Mouse (Mus musculus) embryonic facial prominence, embryonic 12.5 days (tissue): ENCODE results near the gene Kirrel3. TPM values are rescaled to one million over a fixed set of nuclear protein-coding genes. Genes with fewer than 3 reads are reported as not detected.

ENCODE experiments used
- ATAC-seq: fragments of 200-750 bp; cut with Nextera tagmentation; 2 replicates; pipeline ENCODE4 v1.8.0; 2017; ENCODE audit not compliant: insufficient number of reproducible peaks, insufficient read depth, low FRiP score, low TSS enrichment
- H3K27ac ChIP-seq: fragments of 300-500 bp; sonication (generic); 2 replicates; pipeline ENCODE4 v1.5.1; 2016; ENCODE audit warnings: mild to moderate bottlenecking
- H3K27me3 ChIP-seq: fragments of 300-500 bp; sonication (generic); 2 replicates; pipeline ENCODE4 v1.6.1; 2016; ENCODE audit warnings: mild to moderate bottlenecking, moderate library complexity
- H3K36me3 ChIP-seq: fragments of 300-500 bp; sonication (generic); 2 replicates; pipeline ENCODE4 v1.6.1; 2016; ENCODE audit warnings: mild to moderate bottlenecking
- H3K4me1 ChIP-seq: fragments of 300-500 bp; sonication (generic); 2 replicates; pipeline ENCODE4 v1.6.1; 2016
- H3K4me2 ChIP-seq: fragments of 300-500 bp; sonication (generic); replicated peaks from 2 replicates; pipeline ENCODE4 v1.6.1; 2016; ENCODE audit warnings: mild to moderate bottlenecking, moderate library complexity
- H3K4me3 ChIP-seq: fragments of 300-500 bp; sonication (generic); 2 replicates; pipeline ENCODE4 v1.5.1; 2016; ENCODE audit warnings: mild to moderate bottlenecking
- H3K9ac ChIP-seq: fragments of 300-500 bp; sonication (generic); 2 replicates; pipeline ENCODE4 v1.6.1; 2016; ENCODE audit warnings: mild to moderate bottlenecking, moderate library complexity
- H3K9me3 ChIP-seq: fragments of 300-500 bp; sonication (generic); 2 replicates; pipeline ENCODE4 v1.6.1; 2016; ENCODE audit warnings: mild to moderate bottlenecking, moderate library complexity
- WGBS: fragments of 180-500 bp; shearing (Covaris S2); methylation state at CpG from one replicate; pipeline ENCODE4 v1.1.7; 2016; 5-methylcytosine and 5-hydroxymethylcytosine counted together
- polyA plus RNA-seq: library from polyadenylated mRNA; unstranded; fragments of >200 nt; fragmentation: Nextera tagmentation; extraction: Ambion mirVana; gene quantifications from 2 replicates; pipeline ENCODE4 v1.2.1, GENCODE M21; 2016

The Kirrel3 gene
- polyA plus RNA-seq, 1 experiment from 2014 or later, result 7.9 TPM

DNA sequence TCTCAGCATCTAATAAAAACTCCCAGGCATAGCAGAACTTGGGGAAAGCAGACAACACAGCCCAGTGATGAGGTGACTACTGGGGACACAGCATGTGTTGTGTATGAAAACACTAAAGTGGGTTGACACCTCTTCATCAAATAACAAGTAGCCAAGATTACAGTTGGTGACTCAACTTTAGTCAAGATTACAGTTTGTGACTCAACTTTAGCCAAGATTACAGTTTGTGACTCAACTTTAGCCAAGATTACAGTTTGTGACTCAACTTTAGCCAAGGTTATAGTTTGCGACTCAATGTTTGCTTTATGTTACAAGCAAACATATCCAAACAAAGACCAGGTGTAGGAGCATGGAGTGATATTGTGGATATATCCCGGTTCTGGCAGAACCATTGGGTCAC, 7.2 kb upstream of the Kirrel3 start:
- Histone ChIP-seq H3K9ac (no peak overlapping the region), H3K9me3 (no peaks in the 10 kb centered on the region), H3K27me3 (no peaks in the 10 kb centered on the region), H3K4me3 (no peak overlapping the region), H3K4me1 (peaks cover 4% of the 10 kb centered on the region; the same call in 1 of the 2 replicates), H3K27ac (no peak overlapping the region), H3K4me2 (no peak overlapping the region), H3K36me3 (no peaks in the 10 kb centered on the region)
- ATAC-seq, result no peak
- WGBS, result 89% methylated on average over 2 of the region's 2 CpGs

DNA sequence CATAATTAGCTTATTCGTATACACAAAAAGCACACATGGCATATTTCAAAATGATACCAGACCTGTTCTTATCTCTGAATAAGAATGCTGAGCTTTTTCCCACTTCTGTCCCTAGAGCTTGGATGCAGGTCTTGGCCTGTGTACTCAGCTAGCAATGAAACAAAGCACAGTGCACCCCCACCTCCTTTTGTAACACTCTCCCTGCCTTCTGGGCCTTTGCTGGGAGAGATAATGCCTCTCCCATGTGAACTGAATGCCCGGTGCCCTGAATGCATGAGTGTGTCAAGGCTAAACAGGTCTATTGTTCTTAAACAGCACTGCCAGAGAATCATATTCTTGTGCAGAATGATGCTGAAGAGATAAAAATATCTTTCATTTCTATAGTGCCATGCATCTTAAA, 2.5 kb upstream of the Kirrel3 start:
- Histone ChIP-seq H3K4me3 (no peak overlapping the region), H3K4me1 (no peaks in the 10 kb centered on the region), H3K9ac (no peak overlapping the region), H3K27me3 (peaks cover 21% of the 10 kb centered on the region), H3K4me2 (no peak overlapping the region), H3K36me3 (no peaks in the 10 kb centered on the region), H3K27ac (no peak overlapping the region), H3K9me3 (no peaks in the 10 kb centered on the region)
- WGBS, result 64% methylated on average over 2 of the region's 2 CpGs
- no peak for ATAC-seq

DNA sequence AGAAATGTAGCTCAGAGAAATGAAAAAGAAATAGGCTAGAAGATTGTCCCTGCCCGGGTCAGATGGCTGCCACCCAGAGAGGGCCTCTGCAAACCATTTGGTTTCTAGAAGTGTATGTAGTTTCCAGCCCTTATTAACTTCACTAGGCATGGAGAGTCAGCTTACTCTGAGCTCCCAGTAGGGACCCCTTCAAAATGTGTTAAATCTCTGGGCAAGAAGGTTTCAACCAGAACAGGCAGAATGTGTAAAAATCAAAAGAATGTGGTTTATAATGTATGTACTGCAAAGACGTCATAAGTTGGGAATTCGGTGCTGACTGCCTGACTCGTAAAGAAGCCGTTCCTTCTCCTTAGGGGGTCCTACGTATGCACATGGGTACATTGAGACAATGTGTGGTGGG, 1.0 kb upstream of the Kirrel3 start:
- Histone ChIP-seq H3K9ac (no peak overlapping the region), H3K4me1 (no peaks in the 10 kb centered on the region), H3K9me3 (no peaks in the 10 kb centered on the region), H3K27me3 (peaks cover 24% of the 10 kb centered on the region), H3K4me2 (no peak overlapping the region), H3K36me3 (no peaks in the 10 kb centered on the region), H3K27ac (no peak overlapping the region), H3K4me3 (no peak overlapping the region)
- WGBS, result 42% methylated on average over 6 of the region's 6 CpGs
- no peak for ATAC-seq

DNA sequence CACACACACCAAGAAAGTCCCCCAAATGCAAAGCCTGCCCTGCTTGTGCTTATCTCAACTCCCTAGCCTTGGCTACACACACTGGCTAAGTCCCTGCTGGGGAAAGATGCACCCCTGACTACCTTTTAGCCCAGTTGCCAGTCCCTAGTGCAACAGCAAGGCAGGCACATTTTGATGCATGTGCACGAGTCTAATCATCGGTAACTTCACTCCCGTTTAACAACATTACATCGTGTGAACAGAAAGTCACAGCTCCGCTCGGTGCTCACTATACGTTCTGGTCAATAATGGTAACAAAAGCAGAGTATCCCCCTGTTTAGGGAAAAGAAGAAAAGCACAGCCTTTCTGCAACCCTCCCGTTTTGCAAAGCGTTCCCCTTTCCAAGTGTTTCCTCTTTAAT, 2.6 kb downstream of the Kirrel3 start:
- no peak overlapping the region for H3K27ac ChIP-seq
- ATAC-seq, result no peak
- H3K4me2 ChIP-seq, result peak overlapping the region; percentile 76
- H3K9me3 ChIP-seq, result no peaks in the 10 kb centered on the region
- WGBS, result under 1% methylated on average over 9 of the region's 9 CpGs
- H3K4me3 ChIP-seq, result peak overlapping the region; percentile 56
- no peaks in the 10 kb centered on the region for H3K4me1 ChIP-seq
- peaks cover 52% of the 10 kb centered on the region for H3K27me3 ChIP-seq
- H3K36me3 ChIP-seq, result no peaks in the 10 kb centered on the region
- H3K9ac ChIP-seq, result 0 out of 2 replicates have a peak overlapping the region, but pooled peaks have one; percentile 2

DNA sequence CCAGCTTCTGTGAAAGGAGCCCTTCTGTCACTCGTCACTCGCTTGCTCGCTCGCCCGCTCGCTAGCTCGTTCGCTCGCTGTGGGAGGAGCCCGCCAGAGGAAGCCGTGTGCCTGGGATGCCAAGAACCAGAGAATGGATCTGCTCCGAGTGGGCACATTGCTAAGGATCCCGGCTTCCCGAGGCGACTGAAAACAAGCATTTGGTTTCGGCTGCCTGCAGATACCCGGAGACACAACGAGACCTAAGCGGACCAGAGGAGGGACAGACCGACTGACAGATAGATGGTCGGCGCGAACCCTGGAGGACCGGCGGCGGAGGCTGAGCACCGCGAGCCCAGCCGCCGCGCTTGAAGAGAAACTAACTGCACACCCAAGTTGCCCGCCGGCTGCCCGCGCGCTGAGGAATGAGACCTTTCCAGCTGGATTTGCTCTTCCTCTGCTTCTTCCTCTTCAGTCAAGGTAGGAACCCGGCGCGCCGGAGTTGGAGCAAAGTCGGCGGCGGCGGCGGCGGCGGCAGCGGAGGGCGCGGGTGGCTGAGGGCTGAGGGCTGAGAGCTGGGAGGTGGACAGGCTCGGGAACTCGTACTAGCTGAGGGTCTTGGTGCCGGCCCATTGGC, 3.1 kb downstream of the Kirrel3 start:
- peak overlapping the region; percentile 76 for H3K4me2 ChIP-seq
- peak overlapping the region; percentile 49 for H3K9ac ChIP-seq
- no peak for ATAC-seq
- H3K36me3 ChIP-seq, result no peaks in the 10 kb centered on the region
- no peaks in the 10 kb centered on the region for H3K9me3 ChIP-seq
- no peaks in the 10 kb centered on the region for H3K4me1 ChIP-seq
- H3K4me3 ChIP-seq, result peak overlapping the region; percentile 56
- WGBS, result 0% methylated on average over 51 of the region's 53 CpGs
- H3K27me3 ChIP-seq, result peaks cover 52% of the 10 kb centered on the region
- 0 out of 2 replicates have a peak overlapping the region, but pooled peaks have one; percentile 6 for H3K27ac ChIP-seq

DNA sequence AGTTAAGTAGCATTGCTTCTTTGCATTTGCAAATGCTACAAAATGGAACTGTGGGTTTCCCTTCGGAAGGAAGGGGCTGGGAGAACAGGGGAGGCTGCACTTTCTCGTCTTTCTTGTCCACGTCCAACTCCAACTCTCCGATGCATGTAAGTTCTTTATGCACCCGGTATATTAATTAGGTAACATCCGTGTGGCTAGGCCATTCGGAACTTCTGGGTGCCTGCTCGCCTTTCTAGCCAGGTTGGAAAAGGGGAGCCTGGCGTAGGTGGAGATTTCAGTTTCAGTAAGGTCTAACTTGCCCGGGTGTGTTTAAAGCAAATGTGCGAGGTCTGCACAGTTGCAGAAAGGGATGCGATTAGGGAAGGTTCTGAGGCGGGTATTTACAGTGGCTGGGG, 3.6 kb downstream of the Kirrel3 start:
- H3K9ac ChIP-seq, result peak overlapping the region; percentile 49
- ATAC-seq, result no peak
- no peak overlapping the region for H3K27ac ChIP-seq
- H3K4me2 ChIP-seq, result peak overlapping the region; percentile 76
- H3K4me1 ChIP-seq, result no peaks in the 10 kb centered on the region
- H3K9me3 ChIP-seq, result no peaks in the 10 kb centered on the region
- under 1% methylated on average over 13 of the region's 13 CpGs for WGBS
- peak overlapping the region; percentile 56 for H3K4me3 ChIP-seq
- H3K27me3 ChIP-seq, result peaks cover 52% of the 10 kb centered on the region
- no peaks in the 10 kb centered on the region for H3K36me3 ChIP-seq

DNA sequence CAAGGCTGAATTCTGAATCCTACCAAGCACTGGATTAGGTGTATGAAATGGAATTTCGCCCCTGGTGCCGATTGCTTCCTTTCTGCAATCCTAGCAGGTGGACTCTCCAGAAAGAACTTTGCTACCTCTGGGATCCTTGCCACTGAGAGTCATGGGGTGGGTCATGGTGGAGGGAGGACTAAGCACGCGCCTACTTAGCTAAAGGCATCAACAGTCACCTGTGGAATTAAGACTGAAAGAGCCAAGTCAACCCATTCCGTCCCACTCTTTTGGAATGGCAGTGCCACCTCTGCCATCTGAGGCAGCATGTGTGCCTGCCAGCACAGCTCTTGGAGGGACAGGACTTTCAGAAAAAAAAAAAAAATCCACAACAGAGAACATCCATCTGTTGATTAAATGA, 4.1 kb downstream of the Kirrel3 start:
- WGBS, result 14% methylated on average over 5 of the region's 5 CpGs
- no peak overlapping the region for H3K9ac ChIP-seq
- peaks cover 52% of the 10 kb centered on the region for H3K27me3 ChIP-seq

DNA sequence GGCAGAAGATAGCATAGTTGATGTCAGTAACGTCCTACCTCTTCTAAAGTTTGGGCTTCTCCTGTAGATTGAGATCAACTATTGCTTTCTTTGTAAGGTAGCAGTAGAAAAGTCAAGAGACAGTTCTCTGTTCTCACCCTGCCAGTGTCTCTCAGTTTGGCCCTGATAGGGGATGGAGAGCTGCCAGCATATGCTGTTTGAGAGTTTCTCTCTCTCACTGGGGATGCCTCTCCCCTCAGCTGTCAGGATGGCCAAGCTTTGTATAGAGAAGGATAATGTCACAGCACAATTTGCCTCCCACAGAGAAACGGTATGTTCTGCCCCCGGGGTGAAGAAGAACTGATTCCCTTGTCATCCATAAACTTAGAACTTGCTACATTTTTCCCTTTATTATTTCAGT, 6.4 kb downstream of the Kirrel3 start:
- peaks cover 43% of the 10 kb centered on the region for H3K27me3 ChIP-seq
- no peaks in the 10 kb centered on the region for H3K4me1 ChIP-seq
- no peak overlapping the region for H3K4me3 ChIP-seq
- H3K9me3 ChIP-seq, result no peaks in the 10 kb centered on the region
- no peak overlapping the region for H3K9ac ChIP-seq
- WGBS, result 52% methylated on average over 3 of the region's 3 CpGs
- no peak overlapping the region for H3K27ac ChIP-seq
- H3K36me3 ChIP-seq, result no peaks in the 10 kb centered on the region
- ATAC-seq, result no peak
- H3K4me2 ChIP-seq, result no peak overlapping the region

More for the DNA sequence above, 4.1 kb downstream of the Kirrel3 start:
- H3K9me3 ChIP-seq, result no peaks in the 10 kb centered on the region
- no peaks in the 10 kb centered on the region for H3K4me1 ChIP-seq
- peak overlapping the region; percentile 76 for H3K4me2 ChIP-seq
- H3K27ac ChIP-seq, result no peak overlapping the region
- no peaks in the 10 kb centered on the region for H3K36me3 ChIP-seq
- H3K4me3 ChIP-seq, result peak overlapping the region; percentile 56
- ATAC-seq, result no peak

DNA sequence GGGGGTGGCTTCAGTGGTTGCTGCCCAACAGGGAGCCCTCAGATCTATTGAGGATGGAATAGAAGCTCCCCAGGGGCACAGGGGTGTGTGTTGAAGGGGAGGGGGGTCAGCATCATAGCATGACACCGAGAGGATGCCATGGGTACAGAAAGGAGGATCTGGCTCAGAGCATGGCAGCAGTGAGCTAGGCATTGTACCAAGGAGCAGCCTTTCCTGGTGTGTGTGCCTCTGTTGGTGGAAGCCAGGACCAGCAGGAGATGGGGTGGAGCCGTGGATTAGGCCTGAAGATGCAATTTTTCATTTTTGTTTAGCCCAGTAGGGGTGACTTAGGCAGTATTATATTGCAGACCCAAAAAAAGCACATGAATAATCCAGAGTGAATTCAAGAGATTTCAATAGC, 7.9 kb downstream of the Kirrel3 start:
- H3K27me3 ChIP-seq, result peaks cover 34% of the 10 kb centered on the region
- ATAC-seq, result no peak

DNA sequence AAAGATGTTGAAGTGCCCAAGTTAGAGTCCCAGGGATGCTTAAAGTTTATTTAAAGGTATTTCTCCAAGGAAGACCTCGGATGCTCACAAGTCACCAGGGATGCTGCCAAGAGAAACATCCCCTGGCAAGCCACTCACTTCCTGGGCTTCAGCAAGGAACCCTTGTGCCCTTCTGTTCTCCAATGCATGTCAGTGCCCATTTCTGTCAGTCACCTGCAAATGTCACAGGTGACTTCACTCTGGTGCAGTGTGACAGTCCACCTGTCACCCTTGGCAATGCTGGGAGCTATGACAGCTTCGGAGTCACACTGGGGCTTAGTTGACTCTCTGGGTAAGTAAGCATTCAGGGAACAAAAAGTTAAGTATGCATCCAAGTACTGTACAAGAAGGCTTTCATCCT, 12.4 kb downstream of the Kirrel3 start:
- WGBS, result 91% methylated on average over 2 of the region's 2 CpGs
- Histone ChIP-seq H3K36me3 (no peaks in the 10 kb centered on the region), H3K9ac (no peak overlapping the region), H3K4me3 (no peak overlapping the region), H3K27ac (no peak overlapping the region), H3K4me2 (no peak overlapping the region), H3K4me1 (no peaks in the 10 kb centered on the region), H3K27me3 (peaks cover 3% of the 10 kb centered on the region; the same call in 1 of the 2 replicates), H3K9me3 (no peaks in the 10 kb centered on the region)
- no peak for ATAC-seq

More for the DNA sequence above, 7.9 kb downstream of the Kirrel3 start:
- Histone ChIP-seq H3K4me1 (no peaks in the 10 kb centered on the region), H3K36me3 (no peaks in the 10 kb centered on the region), H3K4me3 (no peak overlapping the region), H3K27ac (no peak overlapping the region), H3K9ac (no peak overlapping the region), H3K4me2 (no peak overlapping the region), H3K9me3 (no peaks in the 10 kb centered on the region)
- 33% methylated on average over 2 of the region's 2 CpGs for WGBS

DNA sequence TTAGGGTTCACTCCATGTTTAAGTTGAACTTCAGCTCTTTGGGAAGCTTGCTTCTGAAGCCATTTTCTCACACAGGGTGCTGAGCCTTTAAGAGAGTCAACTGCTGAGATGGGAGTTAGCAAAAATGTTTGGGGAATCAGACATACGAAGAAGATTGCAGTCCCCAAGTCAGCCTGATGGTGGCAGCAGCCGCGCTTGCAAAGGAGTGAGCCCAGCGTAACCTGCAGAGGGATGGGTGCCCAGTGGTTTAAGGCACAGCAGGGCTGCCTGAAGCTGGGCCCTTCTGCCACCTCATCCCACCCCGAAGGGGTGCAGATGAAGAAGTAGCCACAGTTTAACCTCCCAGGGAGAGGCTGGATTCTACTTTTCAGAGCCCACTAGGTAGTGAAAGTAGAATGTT, 13.0 kb downstream of the Kirrel3 start:
- H3K4me1 ChIP-seq, result no peaks in the 10 kb centered on the region
- H3K9ac ChIP-seq, result no peak overlapping the region
- 4% methylated on average over 5 of the region's 5 CpGs for WGBS
- no peak overlapping the region for H3K27ac ChIP-seq
- no peak overlapping the region for H3K4me2 ChIP-seq
- H3K36me3 ChIP-seq, result no peaks in the 10 kb centered on the region
- no peak overlapping the region for H3K4me3 ChIP-seq
- peaks cover 3% of the 10 kb centered on the region; the same call in 1 of the 2 replicates for H3K27me3 ChIP-seq
- no peaks in the 10 kb centered on the region for H3K9me3 ChIP-seq
- ATAC-seq, result no peak

DNA sequence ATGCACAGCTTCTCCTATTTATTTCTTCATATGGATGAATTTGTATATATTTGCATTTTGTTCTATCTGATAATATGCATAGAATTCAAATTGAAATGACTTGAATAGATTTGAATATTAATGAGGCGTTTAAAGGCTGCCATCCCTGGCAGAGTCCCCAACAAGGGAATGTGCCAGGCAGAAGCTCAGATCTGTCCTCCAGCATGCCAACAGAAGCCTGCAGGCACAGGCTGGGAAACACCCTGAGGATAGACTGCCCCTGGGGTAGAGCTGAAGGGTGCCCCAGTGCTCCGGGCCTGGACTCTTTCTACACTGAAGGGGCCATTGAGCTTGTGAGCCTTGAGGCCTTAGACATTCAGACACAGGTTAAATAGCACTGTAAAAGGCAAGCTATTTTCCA, 21.5 kb downstream of the Kirrel3 start:
- Histone ChIP-seq H3K9ac (no peak overlapping the region), H3K4me1 (no peaks in the 10 kb centered on the region), H3K36me3 (no peaks in the 10 kb centered on the region), H3K9me3 (no peaks in the 10 kb centered on the region), H3K4me2 (no peak overlapping the region), H3K4me3 (no peak overlapping the region), H3K27me3 (no peaks in the 10 kb centered on the region), H3K27ac (no peak overlapping the region)
- WGBS, result 86% methylated on average over 2 of the region's 2 CpGs
- no peak for ATAC-seq
